Mouse (Mus musculus) ES-E14 (cell line): ENCODE measurements around the gene Lin7a.

ENCODE experiments used
- CHD2 ChIP-seq: IDR thresholded peaks from 2 replicates; pipeline ENCODE4 v1.6.1; 2014; ENCODE audit warnings: mild to moderate bottlenecking, low read depth, low read length, inconsistent platforms
- HCFC1 ChIP-seq: IDR thresholded peaks from 2 replicates; pipeline ENCODE4 v1.6.1; 2012; ENCODE audit warnings: low read length, inconsistent platforms, borderline replicate concordance; ENCODE audit not compliant: insufficient read depth
- MAFK ChIP-seq: IDR thresholded peaks from 2 replicates; pipeline ENCODE4 v1.6.1; 2014; ENCODE audit warnings: mild to moderate bottlenecking, low read depth, low read length, inconsistent platforms; ENCODE audit not compliant: insufficient read depth
- ZC3H11A ChIP-seq: IDR thresholded peaks from 2 replicates; pipeline ENCODE4 v1.6.1; 2012; ENCODE audit warnings: low read depth, mild to moderate bottlenecking, inconsistent platforms, low read length, borderline replicate concordance
- ZNF384 ChIP-seq: IDR thresholded peaks from 2 replicates; pipeline ENCODE4 v1.6.1; 2012; ENCODE audit warnings: low read depth, low read length, inconsistent platforms

- TF ChIP-seq ZC3H11A (no peak), ZNF384 (no peak), CHD2 (no peak), HCFC1 (no peak), MAFK (no peak)
Observed at GRCm38 (mm10) chr10:107237076-107237475, 34.4 kb upstream of the Lin7a start.
